In the genomic region with DNA sequence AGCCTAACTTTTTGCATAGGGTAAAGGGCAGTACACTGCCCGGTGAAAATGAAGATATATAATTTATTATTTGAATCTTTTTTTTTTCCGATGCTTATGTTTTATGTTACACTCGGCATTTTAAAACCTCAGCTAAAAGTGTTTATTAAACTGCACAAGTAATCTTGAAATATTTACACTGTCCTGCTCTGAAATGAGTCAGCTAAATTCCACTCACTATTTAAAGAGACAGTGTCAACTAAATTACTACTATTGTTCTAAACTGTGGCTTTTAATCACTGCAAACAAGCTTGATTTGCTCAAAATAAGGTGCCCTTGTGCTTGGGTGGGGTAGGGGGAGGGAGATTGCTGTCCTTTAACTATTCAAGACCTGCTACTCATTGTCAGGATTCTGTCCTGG, we compare ENCODE assay signal across 8 mouse cellular contexts. TPM values are rescaled to one million over a fixed set of nuclear protein-coding genes. Genes with fewer than 3 reads are reported as not detected.
DNase-seq lines count a peak whose midpoint lies in the region; ATAC-seq and TF ChIP-seq lines count a peak whose summit lies in the region.

No protein-coding gene starts in this region.

- TF ChIP-seq CTCF in brain, embryonic 14.5 days (IDR thresholded peaks at IDR 0.05; ENCODE audit: borderline replicate concordance, extremely low read depth, insufficient read depth, insufficient read length): no peak

- no peaks in the 10 kb centered on the region for H3K9me3 ChIP-seq in kidney, embryonic 16.5 days (ENCODE audit: low read length)
- no peaks in the 10 kb centered on the region for H3K9me3 ChIP-seq in hindbrain, embryonic 14.5 days (ENCODE audit: control insufficient read depth, low read length)
- no peaks in the 10 kb centered on the region for H3K9me3 ChIP-seq in midbrain, embryonic 14.5 days (ENCODE audit: control insufficient read depth, low read length)

- H3K9ac ChIP-seq in kidney, embryonic 16.5 days (replicated peaks; ENCODE audit: low read length): peak overlapping the region; percentile 59
- H3K9ac ChIP-seq in hindbrain, embryonic 14.5 days: peak overlapping the region; percentile 99
- H3K9ac ChIP-seq in midbrain, embryonic 14.5 days (replicated peaks; ENCODE audit: low read length): peak overlapping the region; percentile 45

- H3K27me3 ChIP-seq in kidney, embryonic 16.5 days (ENCODE audit: insufficient read depth, low read length): no peaks in the 10 kb centered on the region
- H3K27me3 ChIP-seq in hindbrain, embryonic 14.5 days (ENCODE audit: control insufficient read depth, insufficient read depth, low read length): no peaks in the 10 kb centered on the region
- no peaks in the 10 kb centered on the region for H3K27me3 ChIP-seq in midbrain, embryonic 14.5 days (ENCODE audit: control insufficient read depth, insufficient read depth, low read length)

- H3K4me1 ChIP-seq in kidney, embryonic 16.5 days (ENCODE audit: insufficient read depth, low read length): peaks cover 5% of the 10 kb centered on the region
- peaks cover 28% of the 10 kb centered on the region for H3K4me1 ChIP-seq in hindbrain, embryonic 14.5 days (replicated peaks; ENCODE audit: control insufficient read depth, insufficient read depth, low read length)
- H3K4me1 ChIP-seq in midbrain, embryonic 14.5 days (ENCODE audit: control insufficient read depth, insufficient read depth, low read length): peaks cover 20% of the 10 kb centered on the region

- peak overlapping the region; percentile 53; the same call in 1 of the 2 replicates for H3K27ac ChIP-seq in kidney, embryonic 16.5 days (ENCODE audit: low read length)
- no peak overlapping the region for H3K27ac ChIP-seq in hindbrain, embryonic 14.5 days
- no peak overlapping the region for H3K27ac ChIP-seq in midbrain, embryonic 14.5 days (replicated peaks; ENCODE audit: low read depth, low read length)

- WGBS in kidney, embryonic 16.5 days: 12% methylated on average over 3 of the region's 3 CpGs
- 45% methylated on average over 3 of the region's 3 CpGs for WGBS in hindbrain, embryonic 14.5 days
- 28% methylated on average over 3 of the region's 3 CpGs for WGBS in midbrain, embryonic 14.5 days

- H3K36me3 ChIP-seq in kidney, embryonic 16.5 days (ENCODE audit: insufficient read depth, low read length): peaks cover 9% of the 10 kb centered on the region
- H3K36me3 ChIP-seq in hindbrain, embryonic 14.5 days (replicated peaks; ENCODE audit: control insufficient read depth, insufficient read depth): peaks cover 26% of the 10 kb centered on the region
- peaks cover 25% of the 10 kb centered on the region for H3K36me3 ChIP-seq in midbrain, embryonic 14.5 days (ENCODE audit: control insufficient read depth, insufficient read depth, low read length)

- H3K4me3 ChIP-seq in kidney, embryonic 16.5 days (ENCODE audit: low read length): peak overlapping the region; percentile 72
- H3K4me3 ChIP-seq in hindbrain, embryonic 14.5 days (replicated peaks; ENCODE audit: low read length): peak overlapping the region; percentile 99
- H3K4me3 ChIP-seq in midbrain, embryonic 14.5 days (replicated peaks; ENCODE audit: low read depth, low read length): peak overlapping the region; percentile 93

- no peak for TF ChIP-seq POLR2A in brain, embryonic 14.5 days (IDR thresholded peaks at IDR 0.05; ENCODE audit: borderline replicate concordance, extremely low read depth, insufficient read depth, insufficient read length, poor library complexity, severe bottlenecking)

- no peak for DNase-seq in kidney, postnatal 10 days
- DNase-seq in brain, embryonic 14.5 days (ENCODE audit: low read depth): peak; percentile 17
- DNase-seq in hindbrain, embryonic 14.5 days (ENCODE audit: low spot score): no peak
- DNase-seq in midbrain, embryonic 14.5 days: peak; percentile 20
- no peak for DNase-seq in adrenal gland, postnatal 14 days
- no peak for DNase-seq in urinary bladder, adult 2 months (ENCODE audit: low spot score)
- no peak for DNase-seq in yolk sac, embryonic 10.5 days (ENCODE audit: low spot score)

- ATAC-seq in kidney, embryonic 16.5 days (ENCODE audit: low FRiP score, low TSS enrichment): no peak
- ATAC-seq in hindbrain, embryonic 14.5 days (ENCODE audit: low FRiP score): no peak
- no peak for ATAC-seq in midbrain, embryonic 14.5 days (ENCODE audit: low FRiP score, low TSS enrichment)

- peak overlapping the region; percentile 67 for H3K4me2 ChIP-seq in kidney, embryonic 16.5 days (replicated peaks; ENCODE audit: low read depth, low read length)
- peak overlapping the region; percentile 70 for H3K4me2 ChIP-seq in hindbrain, embryonic 14.5 days (replicated peaks)
- H3K4me2 ChIP-seq in midbrain, embryonic 14.5 days (ENCODE audit: low read length): peak overlapping the region; percentile 68

RNA-seq across cellular contexts. Expression of gene Zfand5, which starts 2.6 kb away (rescaled TPM):
- polyA plus RNA-seq in kidney, embryonic 16.5 days (2015; fragmentation: Nextera tagmentation; extraction: Ambion mirVana): 79.6 and 79.7 TPM in 2 replicates
- polyA plus RNA-seq in brain, embryonic 14.5 days (2012; rRNA removed): 89.8 and 105 TPM in 2 replicates
- 206 and 212 TPM in 2 replicates for polyA plus RNA-seq in hindbrain, embryonic 14.5 days (2014; fragmentation: Nextera tagmentation; extraction: Ambion mirVana)
- polyA plus RNA-seq in midbrain, embryonic 14.5 days (2014; fragmentation: Nextera tagmentation; extraction: Ambion mirVana): 199 and 225 TPM in 2 replicates
- total RNA-seq in adrenal gland, postnatal 14 days (2021): 210 and 226 TPM in 2 replicates
- polyA plus RNA-seq in urinary bladder, adult 2 months (2012; rRNA removed): 85.7 and 95.0 TPM in 2 replicates

Comparison
In these comparisons a context has a peak if more than half of its experiments do, and no peak if none do; other contexts are left out.
1. H3K9ac ChIP-seq: peak in every context shown above with its lines; median percentile 99 in hindbrain, embryonic 14.5 days; 59 in kidney, embryonic 16.5 days; 45 in midbrain, embryonic 14.5 days.
2. DNase-seq: peak in brain, embryonic 14.5 days (single experiment) and midbrain, embryonic 14.5 days (single experiment); none in kidney, postnatal 10 days (single experiment), hindbrain, embryonic 14.5 days (single experiment), adrenal gland, postnatal 14 days (single experiment), urinary bladder, adult 2 months (single experiment) and yolk sac, embryonic 10.5 days (single experiment).
3. Peak in every context shown above with its lines, with median percentiles within 50 percentile points of each other: H3K4me2 ChIP-seq and H3K4me3 ChIP-seq.